Mouse (Mus musculus) layer of hippocampus, adult 9-10 months (tissue): ENCODE results near the gene Lrrc4c.

Experiments used
- DNase-seq: peaks from one replicate; pipeline ENCODE4 v3.0.0; 2022; ENCODE audit warnings: low spot score

Gene Lrrc4c

DNA sequence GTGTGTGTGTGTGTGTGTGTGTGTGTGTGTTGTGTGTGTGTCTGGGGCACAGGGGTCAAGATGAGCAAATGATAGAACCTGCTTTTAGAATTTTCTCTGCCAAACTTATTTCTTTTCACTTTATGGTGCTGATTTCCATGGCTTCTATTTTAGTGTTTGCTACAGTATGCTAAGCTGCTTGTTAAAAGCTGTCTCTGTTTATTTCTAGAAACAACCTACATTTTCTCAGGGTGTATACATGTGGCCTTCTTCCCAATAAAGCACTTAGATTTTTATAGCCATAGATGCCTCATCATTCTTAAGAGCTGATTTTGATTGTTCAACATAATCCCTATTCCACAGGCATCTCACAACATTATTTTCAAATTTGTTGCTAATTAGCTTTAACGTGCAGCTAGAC lies 229.2 kb downstream of the Lrrc4c start:
- DNase-seq = no peak

DNA sequence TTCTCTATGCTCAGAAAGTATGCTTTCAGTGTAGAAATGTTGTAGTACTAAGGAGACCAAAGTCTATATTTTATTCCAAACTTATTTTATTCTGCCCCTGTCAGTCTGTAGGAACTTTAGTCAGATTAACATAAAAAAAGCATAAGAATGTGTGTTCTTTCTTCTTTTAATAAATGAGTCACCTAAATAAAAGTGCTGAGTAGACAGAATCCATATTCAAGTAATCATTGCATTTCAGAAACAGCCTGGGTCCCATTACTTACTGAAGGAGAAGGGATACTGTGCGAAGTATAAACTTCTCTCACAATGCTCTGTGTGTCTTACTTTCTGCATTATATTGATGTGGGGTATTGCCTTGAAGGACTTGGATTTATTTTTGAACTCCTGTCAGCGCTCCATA lies 255.8 kb downstream of the Lrrc4c start:
- DNase-seq = no peak

DNA sequence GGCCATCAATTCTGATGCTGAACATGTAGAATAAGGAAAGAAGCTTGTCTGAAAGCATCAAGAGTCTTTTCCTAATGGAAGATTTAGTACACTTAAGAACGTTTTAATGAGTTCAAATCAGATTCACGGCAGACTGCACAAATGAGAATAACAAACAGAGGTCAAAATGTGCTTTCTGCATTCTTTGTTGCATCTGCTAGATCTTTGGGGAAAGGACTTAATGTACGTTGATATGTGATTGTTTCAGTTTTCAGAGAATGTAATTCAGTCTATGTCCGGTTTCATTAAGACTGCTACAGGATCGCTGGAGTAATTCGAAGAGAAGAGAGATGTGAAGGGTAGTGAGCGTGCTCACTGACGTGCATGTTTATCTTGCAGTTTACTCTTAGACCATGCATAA lies 259.7 kb downstream of the Lrrc4c start:
- no peak for DNase-seq

DNA sequence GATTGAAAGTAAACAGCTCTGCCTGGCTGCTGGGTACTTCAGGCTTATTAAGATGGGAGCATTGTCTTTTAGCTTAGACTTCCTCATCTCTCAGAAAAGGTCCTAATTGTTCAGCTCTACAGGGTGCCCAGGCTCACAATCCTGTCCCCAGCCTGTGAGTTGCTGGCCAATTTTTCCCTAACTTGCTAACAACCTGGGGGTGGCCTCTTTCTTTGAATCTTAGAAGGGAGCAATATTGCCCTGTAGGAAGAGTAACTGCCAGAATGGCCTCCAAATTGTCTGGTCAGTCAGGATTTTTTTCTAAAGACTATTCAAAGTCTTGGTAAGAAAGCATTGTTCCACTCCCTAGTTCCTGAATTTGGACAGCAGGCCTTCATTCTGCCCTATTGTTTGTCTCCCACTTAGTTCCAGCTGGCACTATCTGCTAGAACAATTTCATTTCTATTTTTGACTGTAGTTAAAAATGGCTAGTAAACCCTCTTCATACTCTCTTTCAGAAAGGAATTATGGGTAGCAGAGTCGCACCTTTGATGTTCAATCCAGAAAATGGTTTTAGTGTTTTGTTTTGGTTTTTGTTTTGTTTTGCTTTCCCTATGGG lies 262.3 kb downstream of the Lrrc4c start:
- no peak for DNase-seq

DNA sequence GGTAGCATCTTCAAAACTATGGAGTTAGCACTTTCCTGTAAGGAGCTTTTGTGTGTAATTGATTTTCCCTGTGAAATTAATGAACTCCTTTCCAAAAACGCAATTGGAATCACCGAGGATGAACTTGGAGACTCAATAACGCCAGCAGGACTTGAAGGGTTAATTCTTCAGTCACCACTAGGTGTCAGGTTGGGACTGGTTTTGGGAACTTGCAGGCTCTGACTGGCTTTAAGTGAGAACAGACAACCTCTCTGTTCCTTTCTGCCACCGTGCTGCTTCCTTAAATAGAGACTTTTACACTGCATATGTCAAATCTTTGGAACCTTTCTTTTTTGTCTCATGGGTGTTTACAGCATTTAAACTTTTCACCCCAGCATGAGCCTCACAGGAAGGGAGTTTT lies 267.7 kb downstream of the Lrrc4c start:
- DNase-seq = peak; percentile 61

DNA sequence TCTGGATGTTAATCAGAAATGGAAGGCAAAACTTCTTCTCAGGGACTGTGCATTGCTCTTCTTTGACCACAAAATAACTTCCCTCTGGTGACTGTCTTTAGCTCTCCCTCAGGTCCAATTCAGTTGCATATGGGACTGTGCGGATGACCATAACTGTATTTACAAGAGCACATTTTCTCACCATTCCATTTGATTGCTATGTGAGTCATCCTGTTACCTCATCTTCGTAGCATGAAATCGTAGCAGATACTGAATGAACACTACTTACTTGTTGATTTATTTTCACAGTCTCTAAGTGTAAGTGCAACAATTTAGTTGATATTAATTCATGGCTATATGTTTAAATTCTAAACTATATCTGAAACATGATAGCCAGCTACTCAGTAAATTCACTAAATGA lies 286.8 kb downstream of the Lrrc4c start:
- no peak for DNase-seq

DNA sequence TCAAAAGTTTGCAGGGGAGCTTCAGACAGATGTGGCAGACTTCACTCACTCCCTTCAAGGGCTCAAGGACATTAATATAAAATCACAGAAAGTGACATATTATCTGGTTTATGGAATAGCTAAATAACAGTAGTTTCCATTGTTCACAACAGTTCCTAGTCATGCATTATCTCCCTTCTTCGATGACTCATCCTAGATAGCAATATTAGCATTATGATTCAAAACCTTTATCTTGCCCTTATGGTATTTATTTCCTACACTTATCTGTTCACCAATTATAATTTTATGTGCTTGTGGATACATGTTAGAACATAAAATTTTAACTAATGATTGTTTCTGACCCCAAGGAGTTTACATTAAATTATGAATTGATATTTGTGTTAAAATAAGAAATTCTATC lies 296.2 kb downstream of the Lrrc4c start:
- DNase-seq = no peak

DNA sequence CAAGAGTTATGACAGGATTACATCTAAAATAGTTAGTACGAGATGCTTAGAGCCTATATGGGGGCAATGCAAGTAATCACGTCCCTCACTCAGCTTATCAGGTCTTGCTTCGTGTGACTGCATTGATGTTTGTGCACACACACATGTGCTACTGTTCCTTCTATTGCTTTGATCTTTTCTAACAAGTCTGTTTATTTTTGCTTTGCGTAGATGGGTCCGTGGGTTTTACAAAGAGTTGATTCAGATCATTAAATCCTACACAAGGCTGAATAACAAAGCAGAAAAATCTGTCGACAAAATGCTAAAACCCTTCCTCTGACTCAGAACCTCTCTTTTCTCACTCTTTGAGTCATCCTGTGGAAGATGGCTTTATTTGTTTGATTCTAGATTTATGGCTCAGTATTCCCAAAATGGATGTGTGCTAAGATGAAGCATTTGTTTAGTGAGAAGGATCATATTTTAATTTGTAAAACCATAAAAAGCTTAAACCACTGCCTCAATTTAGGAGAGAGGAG lies 300.8 kb downstream of the Lrrc4c start:
- DNase-seq = peak; percentile 32

DNA sequence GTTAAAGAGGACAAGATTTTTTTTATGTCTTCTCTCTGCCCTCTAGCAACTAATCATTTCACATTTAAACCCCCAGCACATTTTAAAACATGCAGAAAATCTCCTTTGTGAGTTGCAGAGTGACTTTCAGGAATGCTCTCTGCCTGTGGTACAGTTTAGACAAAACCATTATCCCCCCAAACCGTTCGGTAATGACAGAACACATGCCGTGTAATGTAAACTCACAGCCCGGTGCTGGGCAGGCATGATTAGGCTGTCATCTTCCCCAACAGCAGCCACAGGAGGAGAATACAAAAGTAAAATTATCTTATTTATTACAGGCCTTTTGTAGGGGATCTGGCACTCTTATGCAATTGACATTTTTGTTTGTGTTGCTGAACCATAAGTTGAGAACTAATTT lies 349.1 kb downstream of the Lrrc4c start:
- no peak for DNase-seq

DNA sequence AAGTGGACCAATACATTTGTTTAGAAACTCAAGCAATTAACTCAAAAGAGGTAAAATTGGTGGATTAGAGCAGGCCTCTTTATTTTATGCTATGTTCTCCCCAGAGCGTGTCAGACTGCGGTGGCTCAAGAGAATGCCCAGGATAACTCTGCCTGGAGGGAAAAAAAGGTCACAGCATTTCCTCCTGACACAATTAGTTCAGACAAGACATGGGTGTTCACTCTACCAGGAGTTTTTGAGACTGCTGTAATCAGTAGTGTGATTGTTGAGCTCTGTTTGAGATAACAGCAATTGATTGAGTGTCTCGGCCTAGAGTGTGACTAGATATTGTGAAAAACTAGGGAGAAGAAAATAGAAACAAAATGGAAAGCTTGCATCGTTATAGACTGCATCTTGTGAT lies 363.8 kb downstream of the Lrrc4c start:
- DNase-seq = no peak

DNA sequence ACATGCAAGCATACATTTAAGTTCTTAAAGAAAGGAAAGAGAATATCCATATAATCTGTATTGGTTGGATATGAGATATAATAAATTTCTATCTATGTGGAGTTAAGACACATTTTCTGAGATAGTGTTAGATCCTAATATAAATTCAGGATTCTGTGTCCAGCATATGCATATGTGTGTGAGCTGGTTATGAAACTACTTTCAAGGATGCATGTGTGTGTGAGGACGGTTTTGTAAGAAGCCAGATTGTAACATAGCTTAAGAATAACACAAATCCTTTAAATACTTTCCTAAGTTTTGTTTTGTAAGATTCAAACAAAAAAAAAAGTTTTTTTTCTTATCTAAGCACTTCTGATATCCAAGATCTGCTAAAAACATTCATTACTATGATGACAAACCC lies 367.4 kb downstream of the Lrrc4c start:
- no peak for DNase-seq

DNA sequence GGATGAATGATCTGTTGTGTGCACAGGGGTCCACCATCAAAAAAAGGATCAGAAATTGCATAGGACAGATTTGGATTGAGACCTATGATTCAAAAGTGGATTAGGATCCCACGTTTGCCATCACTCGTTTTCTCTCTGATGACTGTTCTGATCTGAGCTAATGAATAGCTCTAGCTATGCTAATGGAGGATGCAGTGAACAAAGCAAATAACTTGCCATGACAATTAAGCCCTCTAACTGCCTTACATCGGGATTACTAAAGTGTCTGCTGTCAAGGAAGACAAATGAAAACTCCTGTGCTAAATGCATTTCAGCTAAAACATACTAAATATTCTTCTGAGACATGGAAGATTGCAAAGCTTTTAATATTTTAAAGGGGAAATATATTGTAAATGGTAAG lies 387.0 kb downstream of the Lrrc4c start:
- no peak for DNase-seq

DNA sequence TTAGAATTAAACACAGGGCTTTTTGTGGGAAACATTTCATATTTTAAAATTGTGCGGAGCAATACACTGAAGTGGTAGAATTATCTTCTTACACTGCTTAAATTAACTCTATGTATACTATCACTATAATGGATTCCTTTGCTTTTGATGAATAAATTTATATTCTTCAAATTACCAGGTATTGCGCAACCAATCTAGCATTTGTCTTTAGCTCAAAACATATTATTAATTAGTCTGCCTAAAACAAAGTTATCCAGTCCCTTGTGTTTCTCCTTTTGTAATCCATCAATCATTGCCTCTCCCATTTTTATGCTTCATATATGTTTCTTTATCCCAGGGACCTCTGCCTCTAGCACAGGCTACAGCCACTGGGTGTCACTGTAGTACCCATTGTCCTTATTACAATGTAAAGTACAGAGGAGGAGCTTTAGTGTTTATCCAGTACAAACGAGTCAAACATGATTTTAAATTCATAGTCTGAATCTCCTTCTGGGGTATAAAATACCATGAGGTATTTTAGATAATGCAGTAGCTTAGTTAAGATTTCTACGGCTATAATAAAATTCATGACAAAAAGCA lies 389.9 kb downstream of the Lrrc4c start:
- DNase-seq = no peak

DNA sequence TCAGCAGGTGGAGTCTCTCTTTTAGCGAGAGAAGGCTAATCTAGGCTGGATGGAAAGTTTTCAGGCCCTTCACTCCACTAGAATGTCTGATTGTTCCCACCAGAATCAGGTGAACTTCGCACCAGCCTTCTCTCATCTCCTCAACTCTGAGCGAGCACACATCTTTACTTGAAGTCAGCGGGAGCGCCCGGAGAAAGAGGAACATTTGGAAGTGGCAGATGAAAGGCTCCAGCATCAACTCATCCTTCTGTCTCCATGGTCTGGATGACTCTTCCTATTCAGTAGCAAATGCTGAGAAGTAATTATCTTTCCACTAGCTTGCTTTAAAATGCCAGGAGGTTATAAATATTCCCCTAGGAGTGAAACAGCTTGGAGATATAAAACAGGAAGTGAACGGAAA lies 396.6 kb downstream of the Lrrc4c start:
- DNase-seq = peak; percentile 30

DNA sequence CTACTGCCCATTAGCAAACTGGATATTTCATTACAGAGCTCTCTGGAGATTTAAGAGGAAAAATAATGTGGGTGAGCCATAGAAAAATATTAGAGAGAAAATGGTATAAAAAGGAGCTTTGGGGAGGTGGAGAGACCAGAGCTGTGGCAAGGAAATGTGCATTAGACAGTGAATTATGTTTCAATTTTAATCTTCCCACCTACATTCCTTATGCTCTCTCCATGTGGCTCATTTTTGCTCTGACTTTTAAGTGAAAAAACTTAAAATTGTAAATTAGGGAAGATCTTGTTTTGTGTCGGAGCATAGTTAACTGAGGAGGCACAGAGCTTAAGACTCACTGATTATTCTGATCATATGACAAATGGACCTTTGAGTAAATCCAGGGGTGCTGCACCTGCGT lies 399.4 kb downstream of the Lrrc4c start:
- DNase-seq = peak; percentile 47

DNA sequence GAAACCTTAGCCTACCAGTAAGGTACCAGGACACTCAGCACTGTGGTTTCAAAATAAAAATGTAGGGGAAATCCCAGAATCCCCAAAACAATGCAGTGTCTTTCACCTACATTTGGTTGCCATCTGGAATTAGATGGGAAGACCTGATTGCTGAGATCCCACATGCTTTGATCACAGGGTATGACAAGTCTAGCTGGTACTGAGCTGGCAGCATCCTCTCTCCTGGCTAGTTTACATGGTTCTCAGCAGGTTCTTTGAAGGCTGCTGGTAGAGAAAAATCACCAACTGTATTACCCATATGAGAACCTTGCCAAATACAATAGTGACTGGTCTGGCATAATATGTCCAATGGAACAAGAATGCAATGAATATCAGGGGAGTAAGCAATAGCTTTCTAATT lies 405.4 kb downstream of the Lrrc4c start:
- no peak for DNase-seq

DNA sequence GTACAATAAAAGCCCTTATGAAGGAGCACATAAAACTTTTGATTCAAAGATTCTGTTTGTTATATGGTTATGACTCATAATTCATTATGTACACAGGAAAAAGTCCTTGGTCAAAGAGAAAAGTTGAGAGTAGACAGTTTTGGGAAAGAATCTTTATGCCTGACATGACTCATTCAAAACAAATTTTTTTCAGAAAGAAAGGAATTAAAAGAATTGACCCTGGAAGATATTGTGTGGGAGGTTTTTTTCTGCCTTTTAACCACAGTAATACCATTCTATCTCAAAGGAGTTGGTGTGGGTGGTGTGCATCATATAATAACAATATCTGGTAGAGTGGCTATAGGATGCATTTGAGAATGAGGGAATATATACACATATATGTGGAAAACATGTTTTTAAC lies 418.1 kb downstream of the Lrrc4c start:
- DNase-seq = no peak

DNA sequence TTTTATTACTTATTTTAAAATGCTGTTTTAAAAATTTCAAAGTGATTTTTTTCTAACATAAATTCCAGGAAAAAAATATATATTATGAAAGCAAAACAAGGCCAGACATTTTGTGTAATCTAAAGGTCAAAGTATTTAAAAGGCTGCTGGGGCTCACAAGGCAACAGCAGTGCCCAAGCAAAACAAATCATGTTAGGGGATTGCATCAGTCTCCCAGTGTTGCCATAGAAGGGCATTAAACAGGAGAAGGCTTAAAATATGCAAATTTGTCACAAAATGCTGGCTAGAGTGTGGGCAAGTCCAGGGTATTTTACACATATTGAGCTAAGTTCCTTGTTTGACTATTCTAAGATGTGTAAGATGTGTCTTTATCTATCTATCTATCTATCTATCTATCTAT lies 437.1 kb downstream of the Lrrc4c start:
- no peak for DNase-seq

DNA sequence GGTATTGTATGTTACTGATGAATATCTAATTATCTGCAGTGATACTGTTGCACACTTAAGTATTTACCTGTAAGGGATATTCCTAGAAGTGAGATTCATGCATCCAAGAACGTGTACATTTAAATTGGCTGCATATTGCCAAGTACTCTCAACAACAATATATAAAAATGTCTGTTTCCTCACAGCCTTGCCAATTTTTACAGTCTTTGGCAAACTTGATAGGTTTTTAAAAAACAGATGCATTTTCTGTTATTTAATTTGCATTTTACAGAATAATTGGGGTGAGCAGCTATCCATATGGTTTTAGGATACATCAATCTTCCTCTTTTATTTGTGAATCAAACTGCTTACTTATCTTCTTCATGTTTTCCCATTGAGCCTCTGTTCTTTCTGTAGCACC lies 439.7 kb downstream of the Lrrc4c start:
- DNase-seq = no peak

DNA sequence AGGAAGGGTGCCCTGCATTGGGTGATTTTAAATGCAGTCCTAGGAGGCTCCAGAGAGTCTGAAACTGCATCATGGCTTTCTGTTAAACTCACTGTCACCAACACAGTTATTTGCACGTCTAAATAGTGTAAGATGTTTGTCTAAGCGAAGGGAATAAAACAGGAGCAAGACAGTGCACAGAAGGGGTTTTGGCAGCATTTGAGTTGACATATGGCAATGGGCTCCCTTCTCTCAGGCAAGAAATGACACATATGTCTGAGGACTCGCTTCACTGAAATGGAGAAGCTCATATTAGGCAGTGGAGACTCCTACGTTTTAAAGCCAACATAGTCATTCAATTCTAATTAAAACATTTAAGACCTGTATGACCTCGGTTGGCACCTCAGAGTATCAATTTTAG lies 445.6 kb downstream of the Lrrc4c start:
- DNase-seq = peak; percentile 26

DNA sequence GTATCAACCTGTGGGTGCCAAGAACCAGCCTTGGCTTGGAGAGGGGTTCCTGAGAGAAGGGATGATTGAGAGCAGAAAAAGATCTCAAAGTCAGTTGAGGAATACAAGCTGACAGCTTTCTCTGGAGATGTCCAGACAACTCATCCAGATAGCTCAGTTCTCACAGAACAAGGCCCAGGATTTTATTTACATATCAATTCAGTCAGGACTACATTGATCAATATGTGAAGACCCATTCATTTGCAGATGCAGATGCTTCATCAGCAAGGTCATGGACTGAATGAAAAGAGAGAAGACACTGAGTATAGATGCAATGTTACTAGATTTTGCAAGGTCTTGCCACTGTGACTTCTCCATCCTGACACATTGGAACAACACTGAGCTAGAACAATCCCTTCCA lies 457.4 kb downstream of the Lrrc4c start:
- DNase-seq = no peak

DNA sequence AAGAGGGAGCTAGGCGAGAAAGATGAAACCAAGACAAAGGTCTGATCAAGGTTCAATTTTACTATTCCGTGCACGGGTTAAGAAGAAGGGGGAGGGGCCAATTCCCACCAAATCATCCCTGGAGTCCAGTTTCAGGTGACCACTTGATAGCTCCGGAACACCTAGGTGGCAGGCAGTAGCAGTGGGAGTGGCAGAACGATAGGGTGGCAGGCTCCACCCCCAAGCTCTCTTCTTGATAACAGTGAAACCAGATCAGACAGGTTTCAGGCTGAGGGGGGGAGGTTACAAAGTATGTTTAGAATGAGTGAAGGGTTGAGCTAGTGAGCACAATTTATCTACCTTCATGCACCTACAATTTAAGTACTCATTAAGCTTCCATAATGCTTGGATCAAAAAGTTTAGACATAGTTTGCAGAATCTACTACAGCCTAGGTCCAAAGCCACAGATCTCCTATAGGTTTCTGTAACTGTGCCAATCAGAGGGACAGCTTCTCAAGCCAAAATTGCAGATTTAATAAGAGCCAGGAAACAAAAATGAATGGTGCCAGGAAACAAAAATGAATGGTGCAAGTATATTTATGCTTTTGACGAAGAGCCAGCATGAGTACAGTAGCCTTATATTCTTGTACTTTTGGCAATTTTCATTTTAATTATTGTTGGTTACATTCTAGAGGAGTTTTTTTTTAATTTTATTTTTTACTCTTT lies 478.9 kb downstream of the Lrrc4c start:
- no peak for DNase-seq

DNA sequence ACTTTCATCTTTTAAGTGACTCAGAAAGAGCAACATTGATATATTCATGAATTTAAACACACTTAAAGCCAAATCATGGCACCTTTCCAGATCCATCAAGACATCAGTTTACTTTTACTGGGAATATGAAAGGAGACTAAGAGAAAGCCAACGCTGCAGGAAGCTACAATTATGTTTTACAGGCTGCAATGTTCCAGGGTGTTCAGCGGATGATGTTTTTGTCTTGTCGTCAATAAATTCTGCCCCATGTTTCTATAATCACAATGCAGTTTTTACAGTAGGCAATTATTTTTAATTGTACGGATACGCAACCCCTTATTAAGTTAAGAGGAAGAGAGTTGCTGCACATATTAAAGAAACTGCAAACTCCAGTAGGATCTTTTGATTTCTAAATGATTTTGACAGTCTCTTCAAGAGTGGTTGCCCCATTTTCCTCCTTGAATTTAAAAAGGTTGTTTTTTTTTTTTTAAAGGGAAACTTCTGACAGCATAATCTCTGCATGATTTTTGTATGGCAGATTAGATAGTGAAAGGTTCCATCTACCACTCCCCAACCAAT lies 532.9 kb downstream of the Lrrc4c start:
- no peak for DNase-seq
